Mouse (Mus musculus): ENCODE measurements around the gene Saxo1. TPM values are rescaled to one million over a fixed set of nuclear protein-coding genes. Genes with fewer than 3 reads are reported as not detected.

Gene Saxo1
- polyA plus RNA-seq, 1 experiment from 2014 or later: not detected

GRCm38 (mm10) chr4:86523771-86524170, 34.4 kb downstream of the Saxo1 start:
- Histone ChIP-seq H3K9me3 (replicated peaks) (no peaks in the 10 kb centered on the region), H3K27ac (no peak overlapping the region), H3K4me2 (no peak overlapping the region), H3K4me3 (no peak overlapping the region), H3K36me3 (no peaks in the 10 kb centered on the region), H3K4me1 (no peaks in the 10 kb centered on the region), H3K27me3 (replicated peaks) (no peaks in the 10 kb centered on the region), H3K9ac (no peak overlapping the region)
- WGBS (ENCODE audit: insufficient replicate concordance): 76% methylated on average over 5 of the region's 5 CpGs
- no peak for ATAC-seq

- Histone ChIP-seq H3K9me3 (replicated peaks) (no peaks in the 10 kb centered on the region), H3K4me1 (no peaks in the 10 kb centered on the region), H3K4me3 (no peak overlapping the region), H3K27me3 (replicated peaks) (no peaks in the 10 kb centered on the region), H3K9ac (no peak overlapping the region), H3K27ac (no peak overlapping the region), H3K4me2 (no peak overlapping the region), H3K36me3 (no peaks in the 10 kb centered on the region)
- WGBS (ENCODE audit: insufficient replicate concordance): 83% methylated on average over 12 of the region's 12 CpGs
- no peak for ATAC-seq
These were observed 37.4 kb downstream of the Saxo1 start for GRCm38 (mm10) chr4:86520695-86521094.

GRCm38 (mm10) chr4:86519953-86520352, 38.2 kb downstream of the Saxo1 start:
- Histone ChIP-seq H3K4me2 (no peak overlapping the region), H3K9me3 (replicated peaks) (no peaks in the 10 kb centered on the region), H3K4me1 (no peaks in the 10 kb centered on the region), H3K4me3 (no peak overlapping the region), H3K27ac (no peak overlapping the region), H3K27me3 (replicated peaks) (no peaks in the 10 kb centered on the region), H3K9ac (no peak overlapping the region), H3K36me3 (no peaks in the 10 kb centered on the region)
- no peak for ATAC-seq
- 73% methylated on average over 6 of the region's 6 CpGs for WGBS (ENCODE audit: insufficient replicate concordance)

- Histone ChIP-seq H3K4me2 (no peak overlapping the region), H3K36me3 (no peaks in the 10 kb centered on the region), H3K4me3 (no peak overlapping the region), H3K27ac (no peak overlapping the region), H3K9ac (no peak overlapping the region), H3K4me1 (no peaks in the 10 kb centered on the region), H3K9me3 (replicated peaks) (no peaks in the 10 kb centered on the region), H3K27me3 (replicated peaks) (no peaks in the 10 kb centered on the region)
- WGBS (ENCODE audit: insufficient replicate concordance): 63% methylated on average over 6 of the region's 6 CpGs
- ATAC-seq: no peak
These were observed 53.5 kb downstream of the Saxo1 start for GRCm38 (mm10) chr4:86504656-86505055.

GRCm38 (mm10) chr4:86499561-86499960, 58.6 kb downstream of the Saxo1 start:
- Histone ChIP-seq H3K27ac (no peak overlapping the region), H3K27me3 (replicated peaks) (no peaks in the 10 kb centered on the region), H3K9me3 (replicated peaks) (no peaks in the 10 kb centered on the region), H3K36me3 (no peaks in the 10 kb centered on the region), H3K4me1 (no peaks in the 10 kb centered on the region), H3K4me2 (no peak overlapping the region), H3K9ac (no peak overlapping the region), H3K4me3 (no peak overlapping the region)
- no peak for ATAC-seq
- 68% methylated on average over 1 of the region's 1 CpGs for WGBS (ENCODE audit: insufficient replicate concordance)

DNA sequence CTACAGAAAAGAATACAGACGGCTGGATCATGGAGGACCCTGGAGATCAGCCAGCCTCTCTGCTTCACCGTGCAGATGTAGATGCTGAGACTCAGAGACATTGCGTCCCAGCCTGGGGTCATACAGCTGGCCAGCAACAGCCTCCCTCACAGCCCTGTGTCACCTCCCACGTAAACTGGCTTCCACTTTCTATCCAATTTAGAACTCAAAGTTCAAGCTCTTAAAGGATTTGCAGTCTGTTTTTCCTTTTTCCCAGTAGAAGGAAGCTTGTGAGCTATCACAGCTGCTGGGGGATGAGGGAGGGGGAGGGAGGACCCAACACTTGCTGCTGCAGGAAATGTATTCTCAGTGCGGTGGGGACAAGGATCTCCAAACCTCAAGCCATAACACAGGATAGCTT, 59.4 kb downstream of the Saxo1 start:
- ATAC-seq: no peak
- 41% methylated on average over 5 of the region's 5 CpGs for WGBS (ENCODE audit: insufficient replicate concordance)
- Histone ChIP-seq H3K27ac (no peak overlapping the region), H3K9me3 (replicated peaks) (no peaks in the 10 kb centered on the region), H3K4me1 (no peaks in the 10 kb centered on the region), H3K9ac (no peak overlapping the region), H3K27me3 (replicated peaks) (no peaks in the 10 kb centered on the region), H3K4me2 (no peak overlapping the region), H3K4me3 (no peak overlapping the region), H3K36me3 (no peaks in the 10 kb centered on the region)

DNA sequence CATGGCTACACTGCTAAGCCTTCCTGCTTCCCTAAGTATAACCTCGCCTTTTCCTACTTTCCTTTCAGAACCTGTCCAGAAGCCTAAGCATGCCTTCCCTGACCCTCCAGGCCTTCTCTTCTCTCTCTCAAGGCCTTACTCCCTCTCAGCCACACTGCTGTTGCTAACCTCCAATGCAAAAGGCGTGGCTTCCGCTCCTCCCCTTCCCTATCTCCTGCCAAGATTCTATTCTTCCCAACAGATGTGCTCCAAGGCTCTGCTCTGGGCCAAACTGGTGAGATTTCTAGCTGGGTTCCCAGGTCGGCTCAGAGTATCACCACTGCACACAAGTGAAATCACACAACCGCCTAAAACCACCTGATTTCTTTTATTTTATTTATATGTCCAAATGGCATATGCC, 69.0 kb downstream of the Saxo1 start:
- Histone ChIP-seq H3K9ac (no peak overlapping the region), H3K9me3 (replicated peaks) (no peaks in the 10 kb centered on the region), H3K4me3 (no peak overlapping the region), H3K4me1 (no peaks in the 10 kb centered on the region), H3K27ac (no peak overlapping the region), H3K27me3 (replicated peaks) (no peaks in the 10 kb centered on the region), H3K4me2 (no peak overlapping the region), H3K36me3 (no peaks in the 10 kb centered on the region)
- WGBS (ENCODE audit: insufficient replicate concordance): 55% methylated on average over 5 of the region's 5 CpGs
- no peak for ATAC-seq

GRCm38 (mm10) chr4:86486901-86487300, 71.2 kb downstream of the Saxo1 start:
- H3K9ac ChIP-seq: no peak overlapping the region
- 52% methylated on average over 2 of the region's 2 CpGs for whole genome bisulfite sequencing (ENCODE audit: insufficient replicate concordance)

DNA sequence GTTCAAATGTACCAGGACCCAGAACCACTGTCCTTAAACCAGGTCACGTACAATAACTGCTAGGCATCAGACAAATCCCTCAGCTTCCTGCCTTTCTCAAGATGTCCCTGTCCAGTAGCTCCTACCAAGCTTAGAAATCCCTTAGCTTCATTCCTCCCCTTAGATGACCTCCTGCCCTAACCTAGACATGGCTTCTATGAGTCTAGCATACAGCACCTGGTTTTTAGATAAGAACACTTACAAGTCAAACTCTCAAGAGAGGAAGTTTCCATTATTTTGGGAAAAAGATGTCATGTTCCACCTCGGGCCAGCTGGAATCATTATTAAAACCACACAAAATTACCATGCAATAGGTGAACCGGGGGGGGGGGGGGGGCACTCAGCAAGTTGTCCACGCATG, 71.6 kb downstream of the Saxo1 start:
- no peak overlapping the region for H3K4me3 ChIP-seq
- no peaks in the 10 kb centered on the region for H3K4me1 ChIP-seq
- H3K9ac ChIP-seq: no peak overlapping the region
- H3K36me3 ChIP-seq: no peaks in the 10 kb centered on the region
- WGBS (ENCODE audit: insufficient replicate concordance): 66% methylated on average over 4 of the region's 4 CpGs
- H3K4me2 ChIP-seq: no peak overlapping the region
- H3K27me3 ChIP-seq (replicated peaks): no peaks in the 10 kb centered on the region
- no peaks in the 10 kb centered on the region for H3K9me3 ChIP-seq (replicated peaks)
- no peak for ATAC-seq
- no peak overlapping the region for H3K27ac ChIP-seq

More at GRCm38 (mm10) chr4:86486901-86487300, 71.2 kb downstream of the Saxo1 start:
- H3K27ac ChIP-seq: no peak overlapping the region
- no peaks in the 10 kb centered on the region for H3K27me3 ChIP-seq (replicated peaks)
- no peak for ATAC-seq
- H3K4me2 ChIP-seq: no peak overlapping the region
- no peak overlapping the region for H3K4me3 ChIP-seq
- no peaks in the 10 kb centered on the region for H3K4me1 ChIP-seq
- H3K9me3 ChIP-seq (replicated peaks): no peaks in the 10 kb centered on the region
- no peaks in the 10 kb centered on the region for H3K36me3 ChIP-seq

DNA sequence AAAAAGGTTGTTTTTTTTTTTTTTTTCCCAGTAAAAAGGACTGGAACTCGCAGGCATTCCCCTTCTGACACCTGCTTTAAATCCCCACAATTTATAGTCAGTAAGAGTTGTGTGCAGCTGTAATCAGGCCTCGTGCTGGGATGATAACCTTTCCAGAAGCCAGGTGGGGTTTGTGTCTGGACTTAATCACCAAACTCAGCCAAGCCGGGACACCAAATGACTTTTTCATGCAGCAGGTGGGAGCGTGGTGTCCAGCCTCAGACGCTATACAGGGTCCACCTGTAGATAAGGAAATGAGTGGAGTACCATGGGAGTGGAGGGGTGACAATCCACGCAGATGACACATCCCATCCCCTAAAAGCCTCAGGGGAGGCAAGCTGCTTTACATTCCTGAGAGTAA, 73.1 kb downstream of the Saxo1 start:
- no peak for ATAC-seq
- Histone ChIP-seq H3K27me3 (replicated peaks) (no peaks in the 10 kb centered on the region), H3K9me3 (replicated peaks) (no peaks in the 10 kb centered on the region), H3K4me3 (no peak overlapping the region), H3K9ac (no peak overlapping the region), H3K4me1 (no peaks in the 10 kb centered on the region), H3K27ac (no peak overlapping the region), H3K4me2 (no peak overlapping the region), H3K36me3 (no peaks in the 10 kb centered on the region)
- WGBS (ENCODE audit: insufficient replicate concordance): 54% methylated on average over 6 of the region's 6 CpGs

GRCm38 (mm10) chr4:86483686-86484085, 74.4 kb downstream of the Saxo1 start:
- no peak overlapping the region for H3K4me3 ChIP-seq
- no peaks in the 10 kb centered on the region for H3K4me1 ChIP-seq
- H3K27ac ChIP-seq: no peak overlapping the region
- H3K36me3 ChIP-seq: no peaks in the 10 kb centered on the region
- no peaks in the 10 kb centered on the region for H3K27me3 ChIP-seq (replicated peaks)
- no peaks in the 10 kb centered on the region for H3K9me3 ChIP-seq (replicated peaks)
- ATAC-seq: no peak
- H3K9ac ChIP-seq: no peak overlapping the region
- 59% methylated on average over 8 of the region's 8 CpGs for WGBS (ENCODE audit: insufficient replicate concordance)
- H3K4me2 ChIP-seq: no peak overlapping the region

- H3K27me3 ChIP-seq (replicated peaks): no peaks in the 10 kb centered on the region
- H3K9me3 ChIP-seq (replicated peaks): no peaks in the 10 kb centered on the region
- no peak for ATAC-seq
- no peaks in the 10 kb centered on the region for H3K36me3 ChIP-seq
- no peak overlapping the region for H3K4me3 ChIP-seq
- no peak overlapping the region for H3K27ac ChIP-seq
- H3K4me1 ChIP-seq: no peaks in the 10 kb centered on the region
- H3K9ac ChIP-seq: no peak overlapping the region
- 82% methylated on average over 6 of the region's 6 CpGs for WGBS (ENCODE audit: insufficient replicate concordance)
- H3K4me2 ChIP-seq: no peak overlapping the region
These were observed 75.0 kb downstream of the Saxo1 start for GRCm38 (mm10) chr4:86483013-86483615.

DNA sequence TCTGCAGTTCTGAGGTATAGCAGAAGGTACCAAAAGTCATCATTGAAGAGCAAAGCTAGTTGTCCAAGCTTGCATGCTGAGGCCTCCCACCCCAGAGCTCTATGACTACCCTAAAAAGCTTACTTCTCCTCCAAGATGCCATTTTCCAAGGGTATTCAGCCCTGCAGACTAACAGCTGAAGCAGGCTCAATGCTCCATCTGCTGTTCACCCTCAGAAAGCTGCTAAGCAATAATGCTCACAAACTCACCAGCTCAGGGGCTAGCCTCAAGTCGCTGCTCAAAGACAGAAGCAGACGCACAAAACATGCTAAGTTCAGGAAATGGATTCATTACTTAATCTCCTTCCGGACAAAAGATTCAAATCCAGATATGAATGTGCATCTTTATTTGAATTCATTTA, 77.2 kb downstream of the Saxo1 start:
- no peaks in the 10 kb centered on the region for H3K36me3 ChIP-seq
- H3K9ac ChIP-seq: no peak overlapping the region
- no peak for ATAC-seq
- no peaks in the 10 kb centered on the region for H3K9me3 ChIP-seq (replicated peaks)
- no peak overlapping the region for H3K4me3 ChIP-seq
- WGBS (ENCODE audit: insufficient replicate concordance): 64% methylated on average over 3 of the region's 3 CpGs
- no peak overlapping the region for H3K27ac ChIP-seq
- no peaks in the 10 kb centered on the region for H3K27me3 ChIP-seq (replicated peaks)
- H3K4me1 ChIP-seq: no peaks in the 10 kb centered on the region
- no peak overlapping the region for H3K4me2 ChIP-seq
